Mouse (Mus musculus) adrenal gland, postnatal 25 days (tissue): Measurements from ENCODE around the gene Tcirg1. TPM values are rescaled to one million over a fixed set of nuclear protein-coding genes. Genes with fewer than 3 reads are reported as not detected.

Experiments used
- DNase-seq: peaks from one replicate; pipeline ENCODE4 v3.0.0; 2021; ENCODE audit warnings: mixed read lengths
- total RNA-seq: library from RNA; stranded (reverse); gene quantifications from 2 replicates; pipeline ENCODE4 v1.2.3, GENCODE M21; 2021

The Tcirg1 gene
- total RNA-seq, 1 experiment from 2014 or later, result 83.9 TPM

- peak; percentile 71 for DNase-seq
Observed at GRCm38 (mm10) chr19:3850847-3851469, 56.0 kb downstream of the Tcirg1 start.

DNA sequence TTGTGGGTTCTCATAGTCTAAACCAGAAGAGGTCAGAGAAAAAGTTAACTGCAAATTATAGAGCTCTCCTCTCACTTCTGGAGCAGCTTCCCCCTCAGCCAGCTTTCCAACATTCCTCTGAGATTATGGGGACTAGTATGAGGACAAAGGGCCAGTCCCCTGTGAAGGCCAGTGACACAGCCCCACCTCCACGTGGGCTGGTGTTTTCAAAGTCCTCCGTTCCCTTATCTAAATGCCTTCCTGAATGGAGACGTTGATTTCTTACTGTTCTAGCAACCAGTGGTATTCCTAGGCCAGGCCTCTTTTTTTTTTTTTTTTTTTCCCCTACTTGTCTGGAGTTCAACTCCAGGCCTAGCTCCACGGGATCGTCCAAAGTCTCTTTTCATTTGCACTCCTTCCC lies 56.9 kb downstream of the Tcirg1 start:
- DNase-seq, result no peak

DNA sequence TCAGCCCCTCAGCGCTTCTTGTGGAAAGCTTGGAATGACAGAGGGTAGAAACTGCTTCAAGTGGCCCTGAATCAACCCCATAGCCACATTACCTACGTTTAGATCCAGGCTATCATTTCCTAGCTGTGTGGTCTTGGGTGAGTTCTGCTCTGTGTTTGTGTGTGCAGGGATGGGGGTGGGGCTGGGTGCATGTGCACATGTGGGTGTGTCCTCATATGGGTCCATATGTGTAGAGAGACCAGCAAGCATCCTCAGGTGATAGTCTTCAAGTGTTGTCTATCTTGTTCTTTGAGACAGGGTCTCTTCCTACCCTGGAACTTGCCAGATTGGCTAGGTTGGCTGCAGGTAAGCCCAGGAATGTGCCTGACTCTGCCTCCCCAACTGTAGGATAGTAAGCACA lies 57.7 kb downstream of the Tcirg1 start:
- DNase-seq, result no peak

- no peak for DNase-seq
Observed at GRCm38 (mm10) chr19:3848207-3848808, 58.6 kb downstream of the Tcirg1 start.

DNA sequence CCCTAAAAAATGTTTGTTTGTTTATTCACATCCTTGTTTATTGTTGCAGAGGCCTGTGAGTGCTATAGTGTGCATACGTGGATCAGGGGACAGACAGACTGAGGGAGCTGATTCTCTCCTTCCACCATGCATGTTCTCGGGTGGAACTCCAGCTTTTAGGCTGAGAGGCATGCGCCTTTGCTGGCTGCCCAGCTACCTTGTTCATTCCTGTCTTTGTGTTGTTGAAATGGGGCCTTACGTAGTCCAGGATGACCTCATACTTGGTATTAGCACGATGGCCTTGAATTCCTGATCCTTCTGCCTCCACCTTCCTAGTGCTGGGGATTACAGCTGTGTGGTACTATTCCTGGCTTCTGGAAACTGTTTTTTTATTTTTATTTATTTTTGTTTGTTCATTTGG lies 59.2 kb downstream of the Tcirg1 start:
- DNase-seq, result no peak

DNA sequence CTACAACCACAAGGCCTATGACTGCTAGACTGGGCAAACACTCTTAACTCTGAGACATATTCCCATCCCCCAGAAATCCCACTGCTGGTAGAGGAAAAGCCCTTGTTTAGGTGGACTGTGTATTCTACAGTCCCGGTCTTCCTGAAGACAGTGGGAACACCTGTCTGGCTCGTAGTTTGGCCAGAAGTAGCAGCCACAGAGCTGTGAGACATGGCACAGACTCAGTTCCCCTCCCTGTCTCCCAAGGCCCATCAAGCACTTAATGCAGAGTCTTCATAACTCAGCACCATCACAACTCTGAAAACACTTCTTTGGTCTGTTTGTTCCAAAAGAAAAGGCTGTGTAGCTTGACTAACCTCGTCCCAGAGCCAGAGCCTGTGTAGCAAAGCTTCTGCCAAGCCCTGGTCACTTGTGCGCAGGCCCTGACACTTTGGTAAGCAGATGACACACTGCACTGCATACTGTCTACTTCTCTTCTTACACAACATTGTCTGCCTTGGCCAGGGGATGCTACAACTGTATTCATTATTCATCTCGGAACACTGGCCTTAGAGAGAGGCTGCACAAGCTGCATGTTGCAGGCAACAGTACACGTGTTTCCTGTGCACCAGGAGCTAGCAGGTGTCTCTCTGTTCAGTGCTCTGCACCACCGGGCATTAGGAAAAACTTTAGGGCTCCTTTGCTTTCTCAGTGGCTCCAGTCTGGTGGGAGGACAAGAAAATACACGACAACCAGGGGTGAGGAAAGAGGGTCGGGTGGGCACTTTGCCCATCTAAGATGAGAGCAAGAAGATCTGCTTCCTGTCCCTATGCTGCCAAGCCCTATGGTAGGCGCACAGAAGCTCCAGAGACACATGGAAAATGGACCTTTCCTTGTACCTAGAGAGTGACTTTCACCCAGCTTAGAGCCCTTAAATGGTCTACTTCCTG lies 60.0 kb downstream of the Tcirg1 start:
- DNase-seq, result peak; percentile 38

Other genes starting within 250 kb of the Tcirg1 start
- gene Lrp5, start 220.6 kb downstream of the Tcirg1 start, total RNA-seq, result 97.9 and 117 TPM in 2 replicates
- 21.2 and 30.4 TPM in 2 replicates for gene 1810055G02Rik, start 198.8 kb downstream of the Tcirg1 start, total RNA-seq
- gene Kmt5b, start 139.7 kb downstream of the Tcirg1 start, total RNA-seq, result 72.1 and 75.9 TPM in 2 replicates
- 72.2 and 82.8 TPM in 2 replicates for gene Chka, start 55.4 kb downstream of the Tcirg1 start, total RNA-seq
- gene Ndufs8, start 5.6 kb upstream of the Tcirg1 start, total RNA-seq, result 338 and 341 TPM in 2 replicates
- 131 and 209 TPM in 2 replicates for gene Aldh3b1, start 22.7 kb upstream of the Tcirg1 start, total RNA-seq
- 46.5 and 69.6 TPM in 2 replicates for gene Unc93b1, start 28.1 kb upstream of the Tcirg1 start, total RNA-seq
- gene Aldh3b3, start 51.5 kb upstream of the Tcirg1 start, total RNA-seq, result 0.48 and 1.3 TPM in 2 replicates
- 10.0 and 11.6 TPM in 2 replicates for gene Aldh3b2, start 65.2 kb upstream of the Tcirg1 start, total RNA-seq
- gene Acy3, start 79.4 kb upstream of the Tcirg1 start, total RNA-seq, result 18.5 and 27.6 TPM in 2 replicates
- not detected in 2 replicates for gene Tbx10, start 85.6 kb upstream of the Tcirg1 start, total RNA-seq
- gene Nudt8, start 93.4 kb upstream of the Tcirg1 start, total RNA-seq, result 18.7 and 24.8 TPM in 2 replicates
- gene Gm49405, start 93.5 kb upstream of the Tcirg1 start, total RNA-seq, result 1.3 and 1.7 TPM in 2 replicates
- gene Doc2g, start 96.2 kb upstream of the Tcirg1 start, total RNA-seq, result 0.76 and 2.4 TPM in 2 replicates
- gene Ndufv1, start 105.7 kb upstream of the Tcirg1 start, total RNA-seq, result 244 and 297 TPM in 2 replicates
- 383 and 392 TPM in 2 replicates for gene Gstp1, start 130.9 kb upstream of the Tcirg1 start, total RNA-seq
- 58.6 and 65.7 TPM in 2 replicates for gene Gstp2, start 138.9 kb upstream of the Tcirg1 start, total RNA-seq
- 0.76 and 5.2 TPM in 2 replicates for gene Gstp3, start 152.4 kb upstream of the Tcirg1 start, total RNA-seq
- gene Cabp2, start 174.4 kb upstream of the Tcirg1 start, total RNA-seq, result not detected in 2 replicates
- 84.7 and 88.0 TPM in 2 replicates for gene Cdk2ap2, start 190.0 kb upstream of the Tcirg1 start, total RNA-seq
- 54.8 and 73.7 TPM in 2 replicates for gene Pitpnm1, start 192.9 kb upstream of the Tcirg1 start, total RNA-seq
- 108 and 117 TPM in 2 replicates for gene Aip, start 218.7 kb upstream of the Tcirg1 start, total RNA-seq
- 0.12 TPM in 1 of 2 replicates, not detected in the other for gene Gpr152, start 232.7 kb upstream of the Tcirg1 start, total RNA-seq
- gene Cabp4, start 236.9 kb upstream of the Tcirg1 start, total RNA-seq, result 0.94 and 1.3 TPM in 2 replicates
- 179 and 226 TPM in 2 replicates for gene Coro1b, start 241.5 kb upstream of the Tcirg1 start, total RNA-seq
- 3.9 and 6.0 TPM in 2 replicates for gene Ptprcap, start 246.5 kb upstream of the Tcirg1 start, total RNA-seq